Mouse (Mus musculus): ENCODE data around the gene Rgs9. TPM values are rescaled to one million over a fixed set of nuclear protein-coding genes. Genes with fewer than 3 reads are reported as not detected.

Gene Rgs9
- total and polyA plus RNA-seq, 3 experiments = 0.55 to 1.4 (median 1.2) TPM

GRCm38 (mm10) chr11:109347242-109347959 is 49.5 kb upstream of the Rgs9 start:
- Histone ChIP-seq H3K79me2 (replicated peaks; ENCODE audit: control insufficient read depth, extremely low read depth, insufficient read depth, poor library complexity, severe bottlenecking) (no peaks in the 10 kb centered on the region), H3K9me3 (replicated peaks; ENCODE audit: low read length) (peaks cover 2% of the 10 kb centered on the region), H3K4me3 (replicated peaks in 1 of 3; ENCODE audit: low read depth in 2 of 3, low read length in 2 of 3, poor library complexity in 1 of 3) (no peak overlapping the region), H3K36me3 (replicated peaks in 1 of 2; ENCODE audit: control insufficient read depth in 1 of 2, insufficient read depth in 1 of 2, low read length in 1 of 2) (no peaks in the 10 kb centered on the region), H3K4me1 (ENCODE audit: control insufficient read depth in 1 of 2, insufficient read depth in 2 of 2) (peaks cover 7 to 18% of the 10 kb centered on the region in 2 experiments), H3K9ac (ENCODE audit: insufficient read depth, low read depth) (no peak overlapping the region), H3K27me3 (replicated peaks) (peaks cover 6% of the 10 kb centered on the region), H3K27ac (ENCODE audit: insufficient read depth, low read depth) (no peak overlapping the region), H3K4me2 (ENCODE audit: insufficient read depth, low read depth, poor library complexity, severe bottlenecking) (no peak overlapping the region)
- TF ChIP-seq USF1 (IDR thresholded peaks at IDR 0.05; ENCODE audit: low read depth, low read length) (no peak), MAZ (IDR thresholded peaks at IDR 0.05; ENCODE audit: low read depth, low read length) (no peak), MAFK (IDR thresholded peaks at IDR 0.05; ENCODE audit: insufficient replicate concordance, low read length) (no peak), USF2 (conservative IDR thresholded peaks at IDR 0.05; ENCODE audit: low read depth, low read length) (no peak), GABPA (IDR thresholded peaks at IDR 0.05; ENCODE audit: insufficient replicate concordance, low read depth, low read length) (no peak), HCFC1 (IDR thresholded peaks at IDR 0.05; ENCODE audit: low read depth, low read length) (no peak), MEF2A (IDR thresholded peaks at IDR 0.05; ENCODE audit: borderline replicate concordance, low read depth, low read length) (no peak), SIN3A (IDR thresholded peaks at IDR 0.05; ENCODE audit: low read length) (no peak), BHLHE40 (IDR thresholded peaks at IDR 0.05; ENCODE audit: low read depth, low read length) (no peak), KAT2A (IDR thresholded peaks at IDR 0.05; ENCODE audit: insufficient replicate concordance, low read length) (no peak), CTCF (conservative IDR thresholded peaks at IDR 0.05 in 1 of 2, IDR thresholded peaks at IDR 0.05 in 1 of 2; ENCODE audit: low read depth in 2 of 2, low read length in 2 of 2) (no peak), NELFE (IDR thresholded peaks at IDR 0.05; ENCODE audit: low read depth, low read length) (no peak), MAX (IDR thresholded peaks at IDR 0.05; ENCODE audit: low read length) (no peak), TBP (conservative IDR thresholded peaks at IDR 0.05; ENCODE audit: low read depth, low read length) (no peak), NRF1 (IDR thresholded peaks at IDR 0.05; ENCODE audit: low read depth, low read length) (no peak)
- dilution Hi-C loops (cut with MboI; ENCODE audit: extremely low pct_ligation_motif_present, extremely low pct_unique_long_range_greater_than_20kb, low sequenced_read_pairs) = no loop called here
- in situ Hi-C loops (cut with MboI; ENCODE audit: low pct_ligation_motif_present, low pct_unique_long_range_greater_than_20kb, low sequenced_read_pairs) = no loop called here
- DNase-seq (ENCODE audit: extremely low read depth) = no peak

- H3K4me1 ChIP-seq (ENCODE audit: control insufficient read depth in 1 of 2, insufficient read depth in 2 of 2) = peaks cover 4 to 22% of the 10 kb centered on the region in 2 experiments
- H3K4me2 ChIP-seq (ENCODE audit: insufficient read depth, low read depth, poor library complexity, severe bottlenecking) = no peak overlapping the region
- H3K9ac ChIP-seq (ENCODE audit: insufficient read depth, low read depth) = no peak overlapping the region
- H3K36me3 ChIP-seq (replicated peaks in 1 of 2; ENCODE audit: control insufficient read depth in 1 of 2, insufficient read depth in 1 of 2, low read length in 1 of 2) = no peaks in the 10 kb centered on the region
- H3K79me2 ChIP-seq (replicated peaks; ENCODE audit: control insufficient read depth, extremely low read depth, insufficient read depth, poor library complexity, severe bottlenecking) = no peaks in the 10 kb centered on the region
- dilution Hi-C loops (cut with MboI; ENCODE audit: extremely low pct_ligation_motif_present, extremely low pct_unique_long_range_greater_than_20kb, low sequenced_read_pairs) = no loop called here
- H3K9me3 ChIP-seq (replicated peaks; ENCODE audit: low read length) = peaks cover 2% of the 10 kb centered on the region
- DNase-seq (ENCODE audit: extremely low read depth) = no peak
- H3K27me3 ChIP-seq (replicated peaks) = peaks cover 3% of the 10 kb centered on the region
- in situ Hi-C loops (cut with MboI; ENCODE audit: low pct_ligation_motif_present, low pct_unique_long_range_greater_than_20kb, low sequenced_read_pairs) = no loop called here
- H3K27ac ChIP-seq (ENCODE audit: insufficient read depth, low read depth) = no peak overlapping the region
- TF ChIP-seq RAD21 (IDR thresholded peaks at IDR 0.05; ENCODE audit: low read depth, low read length) (peak; percentile 28), TBP (conservative IDR thresholded peaks at IDR 0.05; ENCODE audit: low read depth, low read length) (no peak), JUND (conservative IDR thresholded peaks at IDR 0.05; ENCODE audit: low read depth, low read length) (no peak), MAZ (IDR thresholded peaks at IDR 0.05; ENCODE audit: low read depth, low read length) (0 out of 2 replicates have a peak, but pooled peaks have one; percentile 64), SMC3 (IDR thresholded peaks at IDR 0.05; ENCODE audit: low read depth, low read length) (peak; percentile 66), MAX (IDR thresholded peaks at IDR 0.05; ENCODE audit: low read length) (no peak), CTCF (conservative IDR thresholded peaks at IDR 0.05 in 1 of 2, IDR thresholded peaks at IDR 0.05 in 1 of 2; ENCODE audit: low read depth in 2 of 2, low read length in 2 of 2) (peak in 1 of 2 experiments; percentile 56; a peak in 2 of 4 replicates)
- no peak overlapping the region for H3K4me3 ChIP-seq (replicated peaks in 1 of 3; ENCODE audit: low read depth in 2 of 3, low read length in 2 of 3, poor library complexity in 1 of 3)
Measured at GRCm38 (mm10) chr11:109343991-109344599, 46.2 kb upstream of the Rgs9 start.

Measured in CH12.LX (cell line).